In the genomic region with DNA sequence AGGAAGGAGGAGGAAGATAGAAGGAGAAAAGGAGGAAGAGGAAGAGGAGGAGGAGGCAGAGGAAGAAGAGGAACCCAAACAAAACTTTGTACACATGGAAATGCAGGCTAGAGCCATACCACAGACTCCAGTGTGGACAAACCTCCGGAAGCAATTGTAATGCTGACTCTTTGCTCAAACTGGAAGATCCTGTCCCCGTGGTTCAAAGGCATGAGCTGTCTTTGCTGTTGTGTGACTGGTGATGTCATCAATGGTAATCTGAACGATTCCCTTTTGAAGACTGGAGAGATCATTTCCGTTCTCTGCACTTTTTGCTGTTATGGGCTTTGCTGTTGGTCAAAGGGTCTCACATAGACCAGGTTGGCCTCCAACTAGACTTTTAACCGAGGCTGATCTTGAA, we compare ENCODE assay signal across 17 mouse cellular contexts. TPM values are rescaled to one million over a fixed set of nuclear protein-coding genes. Genes with fewer than 3 reads are reported as not detected.
"Had no signal": no experiment of that assay in that cellular context is flagged by ENCODE, and none has a peak within 500 bp of the region (broad histone marks: within the 10 kb centered on the region; RNA-seq: fewer than 3 reads in every experiment).

No protein-coding gene starts in this region.

- H3K4me3 ChIP-seq: lung, embryonic 15.5 days; midbrain, embryonic 12.5 days; midbrain, embryonic 15.5 days; neural tube, embryonic 12.5 days; stomach, embryonic 15.5 days had no signal

- H3K36me3 ChIP-seq: lung, embryonic 15.5 days; midbrain, embryonic 12.5 days; midbrain, embryonic 15.5 days; neural tube, embryonic 12.5 days; stomach, embryonic 15.5 days had no signal

- H3K4me2 ChIP-seq: lung, embryonic 15.5 days; midbrain, embryonic 12.5 days; midbrain, embryonic 15.5 days; neural tube, embryonic 12.5 days; stomach, embryonic 15.5 days had no signal

- H3K9me3 ChIP-seq: lung, embryonic 15.5 days; midbrain, embryonic 12.5 days; midbrain, embryonic 15.5 days; neural tube, embryonic 12.5 days; stomach, embryonic 15.5 days had no signal

- H3K27me3 ChIP-seq: lung, embryonic 15.5 days; stomach, embryonic 15.5 days had no signal

- ATAC-seq: lung, postnatal 0 days; midbrain, embryonic 15.5 days had no signal

- DNase-seq: lung, adult 2 months; lung, postnatal 14 days; lung, postnatal 36 days; right cerebral cortex, postnatal 14 days; thymus, adult 2 months; thymus, postnatal 25 days; thymus, postnatal 4 days had no signal

- H3K27ac ChIP-seq: liver, embryonic 14.5 days; lung, embryonic 15.5 days; midbrain, embryonic 12.5 days; midbrain, embryonic 15.5 days; neural tube, embryonic 12.5 days; stomach, embryonic 15.5 days; stomach, postnatal 0 days had no signal

- H3K9ac ChIP-seq: liver, embryonic 14.5 days; lung, embryonic 15.5 days; midbrain, embryonic 12.5 days; midbrain, embryonic 15.5 days; neural tube, embryonic 12.5 days; stomach, embryonic 15.5 days had no signal

RNA-seq across cellular contexts. Expression of gene Tnfsf9, which starts 6.8 kb away (rescaled TPM):
- total RNA-seq: megakaryocyte-erythroid progenitor cell, adult 5-6 weeks had no signal

RNA-seq across cellular contexts. Expression of gene Tubb4a, which starts 10.7 kb away (rescaled TPM):
- total RNA-seq: megakaryocyte-erythroid progenitor cell, adult 5-6 weeks; monocyte, adult 5-6 weeks had no signal

RNA-seq across cellular contexts. Expression of gene Crb3, which starts 39.4 kb away (rescaled TPM):
- total RNA-seq: megakaryocyte-erythroid progenitor cell, adult 5-6 weeks; monocyte, adult 5-6 weeks had no signal
